Mouse (Mus musculus) neural tube, embryonic 11.5 days (tissue): ENCODE measurements around the gene Sytl2. TPM values are rescaled to one million over a fixed set of nuclear protein-coding genes. Genes with fewer than 3 reads are reported as not detected.

ENCODE experiments used
- ATAC-seq: fragments of 200-750 bp; cut with Nextera tagmentation; 2 replicates; pipeline ENCODE4 v1.8.0; 2017; ENCODE audit warnings: moderate number of reproducible peaks, mild to moderate bottlenecking, moderate TSS enrichment, moderate library complexity; ENCODE audit not compliant: insufficient read depth, low FRiP score, low TSS enrichment
- DNase-seq: peaks from one replicate; pipeline ENCODE4 v3.0.0-alpha.2; 2015; ENCODE audit warnings: low spot score
- H3K27ac ChIP-seq: fragments of 300-500 bp; sonication (generic); 2 replicates; pipeline ENCODE4 v1.5.1; 2014; ENCODE audit warnings: low read depth, mild to moderate bottlenecking, low read length
- H3K27me3 ChIP-seq: fragments of 300-500 bp; sonication (generic); 2 replicates; pipeline ENCODE4 v1.6.1; 2014; ENCODE audit warnings: mild to moderate bottlenecking, low read length, mixed read lengths; ENCODE audit not compliant: control insufficient read depth, insufficient read depth
- H3K36me3 ChIP-seq: fragments of 300-500 bp; sonication (generic); 2 replicates; pipeline ENCODE4 v1.6.1; 2014; ENCODE audit warnings: mild to moderate bottlenecking, low read length, moderate library complexity, mixed read lengths; ENCODE audit not compliant: control insufficient read depth, insufficient read depth
- H3K4me1 ChIP-seq: fragments of 300-500 bp; sonication (generic); 2 replicates; pipeline ENCODE4 v1.6.1; 2014; ENCODE audit warnings: low read length, mixed read lengths; ENCODE audit not compliant: control insufficient read depth, insufficient read depth
- H3K4me2 ChIP-seq: fragments of 300-500 bp; sonication (generic); 2 replicates; pipeline ENCODE4 v1.6.1; 2014; ENCODE audit warnings: low read depth, mild to moderate bottlenecking, moderate library complexity
- H3K4me3 ChIP-seq: fragments of 300-500 bp; sonication (generic); 2 replicates; pipeline ENCODE4 v1.5.1; 2014; ENCODE audit warnings: low read depth, low read length
- H3K9ac ChIP-seq: fragments of 300-500 bp; sonication (generic); 2 replicates; pipeline ENCODE4 v1.6.1; 2014; ENCODE audit warnings: mild to moderate bottlenecking, low read length
- H3K9me3 ChIP-seq: fragments of 300-500 bp; sonication (generic); 2 replicates; pipeline ENCODE4 v1.6.1; 2016; ENCODE audit warnings: low read length; ENCODE audit not compliant: control insufficient read depth
- WGBS: fragments of 180-500 bp; shearing (Covaris S2); extraction: QIAGEN DNeasy Blood & Tissue Kit; methylation state at CpG from one replicate; pipeline ENCODE4 v1.1.7; 2014; 5-methylcytosine and 5-hydroxymethylcytosine counted together
- polyA plus RNA-seq: library from polyadenylated mRNA; unstranded; fragments of >200 nt; fragmentation: Nextera tagmentation; extraction: Ambion mirVana; gene quantifications from 2 replicates; pipeline ENCODE4 v1.2.1, GENCODE M21; 2014

Gene Sytl2
- polyA plus RNA-seq, 1 experiment from 2014 or later, result 9.0 TPM

GRCm38 (mm10) chr7:90456149-90456844 lies 154.2 kb downstream of the Sytl2 start:
- H3K9ac ChIP-seq, result peak overlapping the region; percentile 78; the same call in 1 of the 2 replicates
- H3K36me3 ChIP-seq, result 0 out of 2 replicates have a peak, but pooled peaks cover 2% of the 10 kb centered on the region
- ATAC-seq (no peak), DNase-seq (no peak)
- 38% methylated on average over 7 of the region's 7 CpGs for WGBS
- H3K4me3 ChIP-seq, result peak overlapping the region; percentile 70
- H3K4me1 ChIP-seq, result peaks cover 9% of the 10 kb centered on the region
- no peaks in the 10 kb centered on the region for H3K27me3 ChIP-seq
- no peak overlapping the region for H3K27ac ChIP-seq
- H3K4me2 ChIP-seq, result peak overlapping the region; percentile 65
- H3K9me3 ChIP-seq, result no peaks in the 10 kb centered on the region

GRCm38 (mm10) chr7:90456845-90457468 lies 154.9 kb downstream of the Sytl2 start, which contains the start of gene Tmem126a:
Tmem126a (minus strand) TSS chr7:90457229.
- H3K9ac ChIP-seq, result peak within 1 kb of the TSS; percentile 78
- DNase-seq (peak; percentile 90), ATAC-seq (peak; percentile 98)
- no peaks in the 10 kb centered on the region for H3K9me3 ChIP-seq
- H3K4me3 ChIP-seq, result peak within 1 kb of the TSS; percentile 70
- peaks cover 9% of the 10 kb centered on the region for H3K4me1 ChIP-seq
- H3K36me3 ChIP-seq, result no peaks in the 10 kb centered on the region
- under 1% methylated on average over 41 of the region's 41 CpGs for WGBS
- peak within 1 kb of the TSS; percentile 65 for H3K4me2 ChIP-seq
- no peaks in the 10 kb centered on the region for H3K27me3 ChIP-seq
- peak within 1 kb of the TSS; percentile 82 for H3K27ac ChIP-seq

GRCm38 (mm10) chr7:90457517-90457916 lies 155.5 kb downstream of the Sytl2 start:
- peak overlapping the region; percentile 82 for H3K27ac ChIP-seq
- ATAC-seq (peak; percentile 73), DNase-seq (peak; percentile 35)
- H3K27me3 ChIP-seq, result no peaks in the 10 kb centered on the region
- peak overlapping the region; percentile 78 for H3K9ac ChIP-seq
- 28% methylated on average over 10 of the region's 10 CpGs for WGBS
- H3K4me2 ChIP-seq, result peak overlapping the region; percentile 65
- H3K9me3 ChIP-seq, result no peaks in the 10 kb centered on the region
- no peaks in the 10 kb centered on the region for H3K36me3 ChIP-seq
- H3K4me3 ChIP-seq, result peak overlapping the region; percentile 70
- peaks cover 9% of the 10 kb centered on the region for H3K4me1 ChIP-seq

Other genes starting within 250 kb of the Sytl2 start
- gene Picalm, start 172.0 kb upstream of the Sytl2 start, polyA plus RNA-seq, result 37.5 and 39.1 TPM in 2 replicates
- not detected in 2 replicates for gene Ccdc83, start 36.5 kb upstream of the Sytl2 start, polyA plus RNA-seq
- gene Ccdc89, start 124.3 kb downstream of the Sytl2 start, polyA plus RNA-seq, result 2.4 and 3.0 TPM in 2 replicates
- 40.8 and 45.1 TPM in 2 replicates for gene Crebzf, start 140.5 kb downstream of the Sytl2 start, polyA plus RNA-seq
- gene Tmem126a, start 155.0 kb downstream of the Sytl2 start, polyA plus RNA-seq, result 111 and 118 TPM in 2 replicates
- gene Tmem126b, start 173.7 kb downstream of the Sytl2 start, polyA plus RNA-seq, result 41.8 and 43.3 TPM in 2 replicates
- gene Dlg2, start 174.4 kb downstream of the Sytl2 start, polyA plus RNA-seq, result 5.1 and 6.2 TPM in 2 replicates